Mouse (Mus musculus) forebrain, postnatal 0 days (tissue): ENCODE measurements around the gene Ggcx. TPM values are rescaled to one million over a fixed set of nuclear protein-coding genes. Genes with fewer than 3 reads are reported as not detected.

ENCODE experiments used
- ATAC-seq: fragments of 200-750 bp; cut with Nextera tagmentation; 2 replicates; pipeline ENCODE4 v1.8.0; 2017; ENCODE audit warnings: mild to moderate bottlenecking, moderate library complexity
- DNase-seq: peaks from one replicate; pipeline ENCODE4 v3.0.0-alpha.2; 2015
- H3K27ac ChIP-seq: fragments of 300-500 bp; sonication (generic); 2 replicates; pipeline ENCODE4 v1.5.1; 2014; ENCODE audit warnings: low read depth, mild to moderate bottlenecking, antibody characterized with exemption, low read length, moderate library complexity, mixed read lengths
- H3K27me3 ChIP-seq: fragments of 300-500 bp; sonication (generic); 2 replicates; pipeline ENCODE4 v1.6.1; 2014; ENCODE audit warnings: mild to moderate bottlenecking, low read length, mixed read lengths; ENCODE audit not compliant: insufficient read depth
- H3K36me3 ChIP-seq: fragments of 300-500 bp; sonication (generic); 2 replicates; pipeline ENCODE4 v1.6.1; 2014; ENCODE audit warnings: mild to moderate bottlenecking, moderate library complexity; ENCODE audit not compliant: insufficient read depth
- H3K4me1 ChIP-seq: fragments of 300-500 bp; sonication (generic); 2 replicates; pipeline ENCODE4 v1.6.1; 2014; ENCODE audit warnings: antibody characterized with exemption; ENCODE audit not compliant: insufficient read depth
- H3K4me2 ChIP-seq: fragments of 300-500 bp; sonication (generic); 2 replicates; pipeline ENCODE4 v1.6.1; 2014; ENCODE audit warnings: low read depth, mild to moderate bottlenecking, moderate library complexity
- H3K4me3 ChIP-seq: fragments of 300-500 bp; sonication (generic); 2 replicates; pipeline ENCODE4 v1.5.1; 2014; ENCODE audit warnings: low read depth, low read length, mixed read lengths
- H3K9ac ChIP-seq: fragments of 300-500 bp; sonication (generic); 2 replicates; pipeline ENCODE4 v1.6.1; 2014; ENCODE audit warnings: mild to moderate bottlenecking
- H3K9me3 ChIP-seq: fragments of 300-500 bp; sonication (generic); 2 replicates; pipeline ENCODE4 v1.6.1; 2016; ENCODE audit warnings: low read length
- CTCF ChIP-seq: sonication (generic); IDR thresholded peaks from 2 replicates; pipeline ENCODE4 v1.5.1; 2016; ENCODE audit warnings: antibody characterized with exemption, control low read depth, low read depth
- WGBS: fragments of 180-500 bp; shearing (Covaris S2); extraction: QIAGEN DNeasy Blood & Tissue Kit; methylation state at CpG from one replicate; pipeline ENCODE4 v1.1.7; 2014; 5-methylcytosine and 5-hydroxymethylcytosine counted together
- polyA plus RNA-seq: library from polyadenylated mRNA; unstranded; fragments of >200 nt; fragmentation: Nextera tagmentation; extraction: Ambion mirVana; gene quantifications from 2 replicates; pipeline ENCODE4 v1.2.1, GENCODE M21; 2015
- total RNA-seq: library from RNA; depleted of rRNA; stranded (reverse); fragments of >200 nt; gene quantifications from 2 replicates; pipeline ENCODE4 v1.2.3, GENCODE M21; 2014

Gene Ggcx
- total and polyA plus RNA-seq, 2 experiments from 2014 or later: 9.9 to 25.3 TPM

GRCm38 (mm10) chr6:72438226-72438625 is 24.1 kb downstream of the Ggcx start:
- Histone ChIP-seq H3K4me3 (peak overlapping the region; percentile 100), H3K27ac (peak overlapping the region; percentile 100), H3K4me2 (peak overlapping the region; percentile 70), H3K9me3 (no peaks in the 10 kb centered on the region), H3K36me3 (peaks cover 37% of the 10 kb centered on the region), H3K4me1 (0 out of 2 replicates have a peak, but pooled peaks cover 12% of the 10 kb centered on the region), H3K9ac (peak overlapping the region; percentile 100), H3K27me3 (no peaks in the 10 kb centered on the region)
- peak; percentile 41 for DNase-seq
- 3% methylated on average over 5 of the region's 5 CpGs for WGBS
- TF ChIP-seq CTCF: no peak
- no peak for ATAC-seq

GRCm38 (mm10) chr6:72438862-72439354 is 24.8 kb downstream of the Ggcx start:
- peak overlapping the region; percentile 70 for H3K4me2 ChIP-seq
- H3K4me1 ChIP-seq: 0 out of 2 replicates have a peak, but pooled peaks cover 12% of the 10 kb centered on the region
- peak overlapping the region; percentile 100 for H3K4me3 ChIP-seq
- whole genome bisulfite sequencing: under 1% methylated on average over 56 of the region's 57 CpGs
- H3K36me3 ChIP-seq: peaks cover 31% of the 10 kb centered on the region
- H3K9ac ChIP-seq: peak overlapping the region; percentile 100
- ATAC-seq: peak; percentile 62
- peak; percentile 92 for DNase-seq
- H3K27ac ChIP-seq: peak overlapping the region; percentile 100
- no peaks in the 10 kb centered on the region for H3K27me3 ChIP-seq
- H3K9me3 ChIP-seq: no peaks in the 10 kb centered on the region
- TF ChIP-seq CTCF: no peak

GRCm38 (mm10) chr6:72439355-72440185 is 25.5 kb downstream of the Ggcx start, which contains the start of gene Mat2a:
Gene Mat2a, minus strand, starts transcription at chr6:72439558.
- DNase-seq (peak; percentile 99), ATAC-seq (peak; percentile 92)
- under 1% methylated on average over 58 of the region's 77 CpGs for WGBS
- H3K27me3 ChIP-seq: no peaks in the 10 kb centered on the region
- peak within 1 kb of the TSS; percentile 70 for H3K4me2 ChIP-seq
- H3K9ac ChIP-seq: peak within 1 kb of the TSS; percentile 100
- peak within 1 kb of the TSS; percentile 100 for H3K27ac ChIP-seq
- H3K9me3 ChIP-seq: no peaks in the 10 kb centered on the region
- peak; percentile 89 for TF ChIP-seq CTCF
- peaks cover 28% of the 10 kb centered on the region for H3K36me3 ChIP-seq
- peak within 1 kb of the TSS; percentile 100 for H3K4me3 ChIP-seq
- H3K4me1 ChIP-seq: 0 out of 2 replicates have a peak, but pooled peaks cover 12% of the 10 kb centered on the region

- H3K27me3 ChIP-seq: no peaks in the 10 kb centered on the region
- H3K4me3 ChIP-seq: peak overlapping the region; percentile 100
- peak overlapping the region; percentile 100 for H3K9ac ChIP-seq
- H3K36me3 ChIP-seq: peaks cover 20% of the 10 kb centered on the region
- peak; percentile 19; the same call in 1 of the 2 replicates for TF ChIP-seq CTCF
- 0 out of 2 replicates have a peak, but pooled peaks cover 12% of the 10 kb centered on the region for H3K4me1 ChIP-seq
- WGBS: 4% methylated on average over 17 of the region's 17 CpGs
- peak; percentile 71 for DNase-seq
- ATAC-seq: 0 out of 2 replicates have a peak, but pooled peaks have one; percentile 0
- peak overlapping the region; percentile 100 for H3K27ac ChIP-seq
- H3K9me3 ChIP-seq: no peaks in the 10 kb centered on the region
- peak overlapping the region; percentile 70 for H3K4me2 ChIP-seq
Observed at GRCm38 (mm10) chr6:72440186-72440990, 26.3 kb downstream of the Ggcx start.

- no peak for ATAC-seq
- H3K9me3 ChIP-seq: no peaks in the 10 kb centered on the region
- no peaks in the 10 kb centered on the region for H3K27me3 ChIP-seq
- no peak overlapping the region for H3K9ac ChIP-seq
- TF ChIP-seq CTCF: no peak
- DNase-seq: no peak
- no peak overlapping the region for H3K4me3 ChIP-seq
- H3K27ac ChIP-seq: no peak overlapping the region
- H3K4me1 ChIP-seq: 0 out of 2 replicates have a peak, but pooled peaks cover 6% of the 10 kb centered on the region
- H3K36me3 ChIP-seq: no peaks in the 10 kb centered on the region
- no peak overlapping the region for H3K4me2 ChIP-seq
- WGBS: 84% methylated on average over 1 of the region's 1 CpGs
Observed at GRCm38 (mm10) chr6:72442921-72443604, 29.0 kb downstream of the Ggcx start.

- Histone ChIP-seq H3K4me2 (no peak overlapping the region), H3K4me1 (0 out of 2 replicates have a peak, but pooled peaks cover 6% of the 10 kb centered on the region), H3K27me3 (no peaks in the 10 kb centered on the region), H3K27ac (no peak overlapping the region), H3K9me3 (no peaks in the 10 kb centered on the region), H3K4me3 (no peak overlapping the region), H3K9ac (no peak overlapping the region), H3K36me3 (no peaks in the 10 kb centered on the region)
- ATAC-seq: no peak
- TF ChIP-seq CTCF: no peak
- DNase-seq: no peak
Observed at GRCm38 (mm10) chr6:72445011-72445410, 30.9 kb downstream of the Ggcx start.
